8 mouse cellular contexts compared by ENCODE assay signal in genomic region chr11:85840803-85841145, GRCm38 (mm10). TPM values are rescaled to one million over a fixed set of nuclear protein-coding genes. Genes with fewer than 3 reads are reported as not detected.
DNase-seq lines count a peak whose midpoint lies in the region; ATAC-seq lines count a peak whose summit lies in the region.

No protein-coding gene starts in this region.

- H3K9me3 ChIP-seq in lung, embryonic 15.5 days: no peaks in the 10 kb centered on the region
- no peaks in the 10 kb centered on the region for H3K9me3 ChIP-seq in forebrain, embryonic 14.5 days (replicated peaks; ENCODE audit: control insufficient read depth, low read length)
- no peaks in the 10 kb centered on the region for H3K9me3 ChIP-seq in intestine, embryonic 16.5 days (ENCODE audit: control insufficient read depth, low read length)
- no peaks in the 10 kb centered on the region for H3K9me3 ChIP-seq in neural tube, embryonic 14.5 days (ENCODE audit: control insufficient read depth, low read length)

- ATAC-seq in lung, embryonic 15.5 days (ENCODE audit: borderline replicate concordance, extremely low read depth, low FRiP score, low TSS enrichment): no peak
- no peak for ATAC-seq in forebrain, embryonic 14.5 days
- no peak for ATAC-seq in intestine, embryonic 16.5 days
- no peak for ATAC-seq in neural tube, embryonic 14.5 days (ENCODE audit: low read depth)

- peaks cover 54% of the 10 kb centered on the region for H3K27me3 ChIP-seq in lung, embryonic 15.5 days
- H3K27me3 ChIP-seq in forebrain, embryonic 14.5 days (replicated peaks; ENCODE audit: control insufficient read depth, insufficient read depth, low read length): peaks cover 87% of the 10 kb centered on the region
- peaks cover 60% of the 10 kb centered on the region for H3K27me3 ChIP-seq in intestine, embryonic 16.5 days (replicated peaks; ENCODE audit: control insufficient read depth, insufficient read depth, low read length)
- H3K27me3 ChIP-seq in neural tube, embryonic 14.5 days (ENCODE audit: control insufficient read depth, insufficient read depth, low read length): peaks cover 56% of the 10 kb centered on the region

- H3K36me3 ChIP-seq in lung, embryonic 15.5 days: no peaks in the 10 kb centered on the region
- H3K36me3 ChIP-seq in forebrain, embryonic 14.5 days (ENCODE audit: control insufficient read depth, insufficient read depth, low read length): no peaks in the 10 kb centered on the region
- H3K36me3 ChIP-seq in intestine, embryonic 16.5 days (ENCODE audit: control insufficient read depth, insufficient read depth, low read length): no peaks in the 10 kb centered on the region
- no peaks in the 10 kb centered on the region for H3K36me3 ChIP-seq in neural tube, embryonic 14.5 days (ENCODE audit: control insufficient read depth, insufficient read depth, low read length)

- DNase-seq in lung, postnatal 25 days (ENCODE audit: low spot score): no peak
- DNase-seq in forebrain, embryonic 14.5 days (ENCODE audit: low spot score): no peak
- no peak for DNase-seq in thymus, postnatal 4 days
- no peak for DNase-seq in c-Kit-positive CD71-positive TER-119-positive erythroid progenitor cells, embryonic 14.5 days (ENCODE audit: low spot score)
- no peak for DNase-seq in thymus, adult 18-20 months

- H3K4me3 ChIP-seq in lung, embryonic 15.5 days: peak overlapping the region; percentile 64
- peak overlapping the region; percentile 4; the same call in 1 of the 2 replicates for H3K4me3 ChIP-seq in forebrain, embryonic 14.5 days (ENCODE audit: low read depth, low read length)
- H3K4me3 ChIP-seq in intestine, embryonic 16.5 days (ENCODE audit: low read length): peak overlapping the region; percentile 28
- H3K4me3 ChIP-seq in neural tube, embryonic 14.5 days (ENCODE audit: low read depth, low read length): no peak overlapping the region

- peaks cover 48% of the 10 kb centered on the region for H3K4me1 ChIP-seq in lung, embryonic 15.5 days
- peaks cover 11% of the 10 kb centered on the region for H3K4me1 ChIP-seq in forebrain, embryonic 14.5 days (ENCODE audit: control insufficient read depth, insufficient read depth, low read length)
- H3K4me1 ChIP-seq in intestine, embryonic 16.5 days (ENCODE audit: control insufficient read depth, insufficient read depth, low read length): peaks cover 23% of the 10 kb centered on the region
- H3K4me1 ChIP-seq in neural tube, embryonic 14.5 days (ENCODE audit: control insufficient read depth, insufficient read depth, low read length): peaks cover 12% of the 10 kb centered on the region

- peak overlapping the region; percentile 74 for H3K9ac ChIP-seq in lung, embryonic 15.5 days
- no peak overlapping the region for H3K9ac ChIP-seq in forebrain, embryonic 14.5 days (ENCODE audit: low read length)
- peak overlapping the region; percentile 48 for H3K9ac ChIP-seq in intestine, embryonic 16.5 days (ENCODE audit: low read depth, low read length)
- peak overlapping the region; percentile 21; the same call in 1 of the 2 replicates for H3K9ac ChIP-seq in neural tube, embryonic 14.5 days (replicated peaks; ENCODE audit: low read depth, low read length)

- peak overlapping the region; percentile 97 for H3K27ac ChIP-seq in lung, embryonic 15.5 days
- H3K27ac ChIP-seq in forebrain, embryonic 14.5 days (ENCODE audit: low read depth, low read length): no peak overlapping the region
- H3K27ac ChIP-seq in intestine, embryonic 16.5 days (ENCODE audit: low read length): peak overlapping the region; percentile 31; the same call in 1 of the 2 replicates
- H3K27ac ChIP-seq in neural tube, embryonic 14.5 days (ENCODE audit: low read depth, low read length): no peak overlapping the region

- H3K4me2 ChIP-seq in lung, embryonic 15.5 days: peak overlapping the region; percentile 87
- H3K4me2 ChIP-seq in forebrain, embryonic 14.5 days (ENCODE audit: low read length): peak overlapping the region; percentile 15; the same call in 1 of the 2 replicates
- peak overlapping the region; percentile 31 for H3K4me2 ChIP-seq in intestine, embryonic 16.5 days (ENCODE audit: low read depth, low read length)
- H3K4me2 ChIP-seq in neural tube, embryonic 14.5 days (ENCODE audit: low read depth, low read length): peak overlapping the region; percentile 14; the same call in 1 of the 2 replicates

- 5% methylated on average over 21 of the region's 21 CpGs for WGBS in lung, embryonic 15.5 days
- 4% methylated on average over 21 of the region's 21 CpGs for WGBS in forebrain, embryonic 14.5 days
- 21% methylated on average over 21 of the region's 21 CpGs for WGBS in intestine, embryonic 16.5 days
- 1% methylated on average over 21 of the region's 21 CpGs for WGBS in neural tube, embryonic 14.5 days

RNA-seq across cellular contexts. Expression of gene Tbx2, which starts 8.4 kb away (rescaled TPM):
- 40.9 and 44.9 TPM in 2 replicates for polyA plus RNA-seq in lung, embryonic 15.5 days (2015; fragmentation: Nextera tagmentation; extraction: Ambion mirVana)
- polyA plus RNA-seq in forebrain, embryonic 14.5 days (2014; fragmentation: Nextera tagmentation; extraction: Ambion mirVana): 0.48 and 0.64 TPM in 2 replicates
- 1.7 and 2.2 TPM in 2 replicates for polyA plus RNA-seq in intestine, embryonic 16.5 days (2015; fragmentation: Nextera tagmentation; extraction: Ambion mirVana)
- polyA plus RNA-seq in neural tube, embryonic 14.5 days (2014; fragmentation: Nextera tagmentation; extraction: Ambion mirVana): 0.37 and 1.2 TPM in 2 replicates

RNA-seq across cellular contexts. Expression of gene Gm11444, which starts 9.4 kb away (rescaled TPM):
- 0.62 TPM in 1 of 2 replicates, not detected in the other for polyA plus RNA-seq in lung, embryonic 15.5 days (2015; fragmentation: Nextera tagmentation; extraction: Ambion mirVana)
- not detected in 2 replicates for polyA plus RNA-seq in forebrain, embryonic 14.5 days (2014; fragmentation: Nextera tagmentation; extraction: Ambion mirVana)
- not detected in 2 replicates for polyA plus RNA-seq in intestine, embryonic 16.5 days (2015; fragmentation: Nextera tagmentation; extraction: Ambion mirVana)
- not detected in 2 replicates for polyA plus RNA-seq in neural tube, embryonic 14.5 days (2014; fragmentation: Nextera tagmentation; extraction: Ambion mirVana)

RNA-seq across cellular contexts. Expression of gene Tbx4, which starts 45.4 kb away (rescaled TPM):
- 78.8 and 81.3 TPM in 2 replicates for polyA plus RNA-seq in lung, embryonic 15.5 days (2015; fragmentation: Nextera tagmentation; extraction: Ambion mirVana)
- polyA plus RNA-seq in forebrain, embryonic 14.5 days (2014; fragmentation: Nextera tagmentation; extraction: Ambion mirVana): 0.11 and 0.13 TPM in 2 replicates
- polyA plus RNA-seq in intestine, embryonic 16.5 days (2015; fragmentation: Nextera tagmentation; extraction: Ambion mirVana): not detected in 2 replicates
- polyA plus RNA-seq in neural tube, embryonic 14.5 days (2014; fragmentation: Nextera tagmentation; extraction: Ambion mirVana): 0.20 and 0.28 TPM in 2 replicates

Comparison
In these comparisons a context has a peak if more than half of its experiments do, and no peak if none do; other contexts are left out.
1. H3K27ac ChIP-seq: peak in lung, embryonic 15.5 days (single experiment) and intestine, embryonic 16.5 days (single experiment); none in forebrain, embryonic 14.5 days (single experiment) and neural tube, embryonic 14.5 days (single experiment).
2. H3K4me2 ChIP-seq: peak in every context shown above with its lines; median percentile 87 in lung, embryonic 15.5 days; 31 in intestine, embryonic 16.5 days; 15 in forebrain, embryonic 14.5 days; 14 in neural tube, embryonic 14.5 days.
3. RNA of gene Tbx2, which starts 8.4 kb away (polyA plus RNA-seq): 40.9 to 44.9 TPM in lung, embryonic 15.5 days; 1.7 to 2.2 TPM in intestine, embryonic 16.5 days, 0.48 to 0.64 TPM in forebrain, embryonic 14.5 days and 0.37 to 1.2 TPM in neural tube, embryonic 14.5 days; every median in the first group is over 10 times any median in the second.
4. RNA of gene Tbx4, which starts 45.4 kb away (polyA plus RNA-seq): 78.8 to 81.3 TPM in lung, embryonic 15.5 days; 0.20 to 0.28 TPM in neural tube, embryonic 14.5 days, 0.11 to 0.13 TPM in forebrain, embryonic 14.5 days and not detected in intestine, embryonic 16.5 days; every median in the first group is over 10 times any median in the second.